Mouse (Mus musculus): ENCODE results near the gene Gm3233. TPM values are rescaled to one million over a fixed set of nuclear protein-coding genes. Genes with fewer than 3 reads are reported as not detected.
"Not testable (repeated sequence)": the region's sequence is repeated elsewhere in the genome, so short reads cannot be mapped to it uniquely, and the experiment has no call there.

The Gm3233 gene
- not detected in 2 replicates for polyA plus RNA-seq (2015; fragmentation: Nextera tagmentation; extraction: Ambion mirVana)

DNA sequence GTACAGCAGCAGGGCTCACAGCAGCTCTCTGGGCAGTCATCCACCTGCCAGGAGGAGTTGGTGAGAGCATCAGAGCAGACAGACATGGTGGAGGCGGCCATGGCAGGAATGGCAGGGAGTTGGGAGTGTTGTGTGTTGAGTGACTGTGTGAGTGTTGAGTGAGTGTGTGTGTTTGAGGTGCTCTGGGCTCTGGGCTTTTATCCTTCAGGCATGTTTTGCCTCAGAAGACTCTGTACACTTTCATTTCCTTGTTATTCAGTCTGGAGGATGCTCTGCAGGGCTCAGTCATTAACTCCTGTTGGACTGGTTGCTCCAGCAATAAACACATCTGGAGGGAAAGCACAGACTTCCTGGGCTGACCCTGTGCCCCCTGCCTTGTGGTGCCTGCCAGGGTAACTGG, at the start of gene Gm3233:
TSS of gene Gm3233 (minus strand) at position 101 of the 400 bp plus-strand sequence.
- not testable (repeated sequence) for ATAC-seq (ENCODE audit: insufficient number of reproducible peaks, insufficient read depth, low FRiP score, low TSS enrichment, low read depth); H3K9ac ChIP-seq; H3K4me1 ChIP-seq; H3K9me3 ChIP-seq; H3K4me3 ChIP-seq; H3K27ac ChIP-seq; H3K4me2 ChIP-seq; H3K27me3 ChIP-seq; H3K36me3 ChIP-seq
- WGBS, result 80% methylated on average over 1 of the region's 1 CpGs

DNA sequence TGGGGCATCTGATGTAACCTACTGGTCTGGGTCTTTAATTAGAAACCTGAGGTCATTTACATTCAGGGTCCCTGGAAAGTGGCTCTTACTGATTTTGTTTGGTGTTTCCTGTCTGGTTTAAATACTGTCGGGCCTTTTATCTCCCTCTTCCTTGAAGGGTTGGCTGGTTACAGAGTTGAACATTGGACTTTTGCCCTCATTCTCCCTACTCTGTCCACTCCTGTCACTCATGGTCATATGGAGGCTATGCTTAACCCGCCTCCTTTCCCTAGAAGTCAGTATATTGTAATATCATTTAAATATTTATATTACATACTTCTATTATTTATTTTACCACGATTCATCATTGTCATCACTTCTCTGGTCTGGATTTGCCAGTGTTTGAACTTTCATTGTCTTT, 44.6 kb upstream of the Gm3233 start:
- Histone ChIP-seq H3K4me2 (no peak overlapping the region), H3K27ac (no peak overlapping the region), H3K4me3 (no peak overlapping the region), H3K36me3 (no peaks in the 10 kb centered on the region), H3K4me1 (no peaks in the 10 kb centered on the region), H3K9ac (no peak overlapping the region), H3K9me3 (no peaks in the 10 kb centered on the region), H3K27me3 (no peaks in the 10 kb centered on the region)
- 84% methylated on average over 3 of the region's 3 CpGs for WGBS
- ATAC-seq (ENCODE audit: insufficient number of reproducible peaks, insufficient read depth, low FRiP score, low TSS enrichment, low read depth), result no peak

GRCm38 (mm10) chr10:77798921-77799508, 39.5 kb upstream of the Gm3233 start, which contains the start of gene Gm19668:
TSS of gene Gm19668 (minus strand) at chr10:77799133.
- Histone ChIP-seq H3K36me3 (no peaks in the 10 kb centered on the region), H3K27me3 (no peaks in the 10 kb centered on the region), H3K9ac (no peak within 1 kb of the TSS), H3K9me3 (no peaks in the 10 kb centered on the region), H3K4me1 (no peaks in the 10 kb centered on the region), H3K4me3 (no peak within 1 kb of the TSS), H3K27ac (no peak within 1 kb of the TSS), H3K4me2 (no peak within 1 kb of the TSS)
- 56% methylated on average over 8 of the region's 8 CpGs for WGBS
- ATAC-seq (ENCODE audit: insufficient number of reproducible peaks, insufficient read depth, low FRiP score, low TSS enrichment, low read depth), result no peak

DNA sequence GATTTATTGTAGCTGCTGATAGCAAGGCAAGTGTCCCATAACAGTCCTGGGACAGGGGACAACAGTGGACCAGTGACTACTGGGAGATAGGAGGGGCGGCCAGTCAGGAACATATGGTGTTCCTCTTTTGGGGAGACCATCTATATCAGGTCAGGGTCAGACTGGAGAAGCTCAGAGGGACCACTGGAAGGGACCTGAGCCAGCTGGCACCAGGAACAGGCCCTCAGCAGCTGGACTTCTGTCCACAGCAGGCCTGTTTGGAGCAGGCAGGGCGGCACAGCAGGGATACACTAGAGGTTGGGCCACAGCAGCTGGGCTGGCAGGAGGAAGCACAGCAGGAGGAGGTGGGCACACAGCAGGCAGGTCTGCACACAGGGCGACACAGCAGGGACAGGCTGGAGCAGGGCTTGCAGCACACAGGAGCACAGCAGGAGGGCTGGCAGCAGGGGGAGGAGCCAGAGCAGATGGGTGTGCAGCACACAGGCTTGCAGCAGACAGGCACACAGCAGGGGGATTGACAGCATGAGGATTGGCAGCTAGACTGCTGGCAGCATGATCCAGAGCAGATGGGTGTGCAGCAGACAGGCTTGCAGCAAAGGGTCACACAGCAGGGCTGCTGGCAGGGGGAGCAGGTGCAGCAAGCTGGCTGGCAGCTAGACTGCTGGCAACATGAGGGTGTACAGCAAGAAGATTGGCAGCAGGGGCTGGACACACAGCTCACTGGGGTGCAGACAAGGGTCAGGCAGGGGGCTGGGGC, 38.9 kb upstream of the Gm3233 start:
- H3K4me2 ChIP-seq; H3K27me3 ChIP-seq; H3K27ac ChIP-seq; H3K9me3 ChIP-seq; H3K36me3 ChIP-seq; H3K4me3 ChIP-seq; H3K9ac ChIP-seq; H3K4me1 ChIP-seq; ATAC-seq (ENCODE audit: insufficient number of reproducible peaks, insufficient read depth, low FRiP score, low TSS enrichment, low read depth): not testable (repeated sequence)
- 30% methylated on average over 3 of the region's 3 CpGs for WGBS

DNA sequence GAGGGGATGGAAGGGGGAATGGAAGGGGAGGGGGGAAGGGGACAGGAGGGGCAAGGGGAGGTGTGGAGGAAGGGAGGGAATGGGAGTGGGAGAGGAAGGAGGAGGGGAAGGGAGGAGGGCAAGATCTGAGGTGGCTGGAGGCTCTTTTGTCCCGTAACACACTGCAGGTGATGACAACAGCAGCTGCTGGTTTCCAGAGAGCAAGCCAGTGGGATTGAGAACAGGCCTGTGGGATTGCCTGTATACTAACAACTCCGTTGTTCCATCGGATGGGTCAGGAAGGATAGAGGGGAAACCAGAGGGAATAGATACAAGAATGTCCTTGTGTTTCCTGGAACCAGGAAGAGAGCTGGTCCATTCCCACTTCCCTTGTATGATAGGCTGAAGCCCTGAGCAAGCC, 38.2 kb upstream of the Gm3233 start:
- H3K9ac ChIP-seq, result no peak overlapping the region
- WGBS, result 13% methylated on average over 3 of the region's 3 CpGs
- no peaks in the 10 kb centered on the region for H3K9me3 ChIP-seq
- H3K36me3 ChIP-seq, result no peaks in the 10 kb centered on the region
- H3K27ac ChIP-seq, result no peak overlapping the region
- no peak for ATAC-seq (ENCODE audit: insufficient number of reproducible peaks, insufficient read depth, low FRiP score, low TSS enrichment, low read depth)
- no peaks in the 10 kb centered on the region for H3K4me1 ChIP-seq
- no peaks in the 10 kb centered on the region for H3K27me3 ChIP-seq
- H3K4me2 ChIP-seq, result no peak overlapping the region
- H3K4me3 ChIP-seq, result no peak overlapping the region

GRCm38 (mm10) chr10:77794976-77795375, 35.5 kb upstream of the Gm3233 start, which contains the start of gene Gm9639:
TSS of gene Gm9639 (minus strand) at chr10:77795076.
- ATAC-seq (ENCODE audit: insufficient number of reproducible peaks, insufficient read depth, low FRiP score, low TSS enrichment, low read depth), result no peak
- Histone ChIP-seq H3K9me3 (no peaks in the 10 kb centered on the region), H3K27me3 (no peaks in the 10 kb centered on the region), H3K36me3 (no peaks in the 10 kb centered on the region), H3K4me1 (no peaks in the 10 kb centered on the region), H3K27ac (no peak within 1 kb of the TSS), H3K4me3 (no peak within 1 kb of the TSS), H3K4me2 (no peak within 1 kb of the TSS), H3K9ac (no peak within 1 kb of the TSS)
- 45% methylated on average over 2 of the region's 2 CpGs for WGBS

GRCm38 (mm10) chr10:77788621-77789020, 29.1 kb upstream of the Gm3233 start:
- Histone ChIP-seq H3K9ac (no peak overlapping the region), H3K4me3 (no peak overlapping the region), H3K27ac (no peak overlapping the region), H3K4me2 (no peak overlapping the region), H3K27me3 (no peaks in the 10 kb centered on the region), H3K9me3 (no peaks in the 10 kb centered on the region), H3K4me1 (no peaks in the 10 kb centered on the region), H3K36me3 (no peaks in the 10 kb centered on the region)
- ATAC-seq (ENCODE audit: insufficient number of reproducible peaks, insufficient read depth, low FRiP score, low TSS enrichment, low read depth), result no peak
- WGBS, result 79% methylated on average over 2 of the region's 2 CpGs

DNA sequence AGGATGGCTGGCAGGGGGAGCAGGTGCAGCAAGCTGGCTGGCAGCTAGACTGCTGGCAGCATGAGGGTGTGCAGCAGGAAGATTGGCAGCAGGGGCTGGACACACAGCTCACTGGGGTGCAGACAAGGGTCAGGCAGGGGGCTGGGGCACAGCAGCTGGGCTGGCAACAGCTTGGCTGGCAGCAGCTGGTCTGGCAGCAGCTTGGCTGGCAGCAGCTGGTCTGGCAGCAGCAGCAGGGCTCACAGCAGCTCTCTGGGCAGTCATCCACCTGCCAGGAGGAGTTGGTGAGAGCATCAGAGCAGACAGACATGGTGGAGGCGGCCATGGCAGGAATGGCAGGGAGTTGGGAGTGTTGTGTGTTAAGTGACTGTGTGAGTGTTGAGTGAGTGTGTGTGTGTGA, 28.4 kb upstream of the Gm3233 start, which contains the start of gene Gm7137:
TSS of gene Gm7137 (minus strand) at position 325 of the 400 bp plus-strand sequence.
- H3K36me3 ChIP-seq; H3K9me3 ChIP-seq; H3K4me1 ChIP-seq; H3K27me3 ChIP-seq; H3K4me2 ChIP-seq; H3K9ac ChIP-seq; H3K4me3 ChIP-seq; ATAC-seq (ENCODE audit: insufficient number of reproducible peaks, insufficient read depth, low FRiP score, low TSS enrichment, low read depth); H3K27ac ChIP-seq: not testable (repeated sequence)
- 50% methylated on average over 1 of the region's 1 CpGs for WGBS

- not testable (repeated sequence) for H3K4me3 ChIP-seq; ATAC-seq (ENCODE audit: insufficient number of reproducible peaks, insufficient read depth, low FRiP score, low TSS enrichment, low read depth); H3K36me3 ChIP-seq; H3K9ac ChIP-seq; H3K4me2 ChIP-seq; H3K9me3 ChIP-seq; H3K4me1 ChIP-seq; H3K27me3 ChIP-seq; H3K27ac ChIP-seq
- 78% methylated on average over 3 of the region's 3 CpGs for WGBS
These were observed 23.9 kb upstream of the Gm3233 start for GRCm38 (mm10) chr10:77783396-77783795.

DNA sequence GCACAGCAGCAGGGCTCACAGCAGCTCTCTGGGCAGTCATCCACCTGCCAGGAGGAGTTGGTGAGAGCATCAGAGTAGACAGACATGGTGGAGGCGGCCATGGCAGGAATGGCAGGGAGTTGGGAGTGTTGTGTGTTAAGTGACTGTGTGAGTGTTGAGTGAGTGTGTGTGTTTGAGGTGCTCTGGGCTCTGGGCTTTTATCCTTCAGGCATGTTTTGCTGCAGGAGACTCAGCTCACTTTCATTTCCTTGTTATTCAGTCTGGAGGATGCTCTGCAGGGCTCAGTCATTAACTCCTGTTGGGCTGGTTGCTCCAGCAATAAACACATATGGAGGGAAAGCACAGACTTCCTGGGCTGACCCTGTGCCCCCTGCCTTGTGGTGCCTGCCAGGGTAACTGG, 23.0 kb upstream of the Gm3233 start, which contains the start of gene Gm3250:
TSS of gene Gm3250 (minus strand) at position 101 of the 400 bp plus-strand sequence.
- not testable (repeated sequence) for H3K27me3 ChIP-seq; H3K27ac ChIP-seq; H3K9me3 ChIP-seq; H3K4me3 ChIP-seq; H3K9ac ChIP-seq; H3K36me3 ChIP-seq; H3K4me2 ChIP-seq; ATAC-seq (ENCODE audit: insufficient number of reproducible peaks, insufficient read depth, low FRiP score, low TSS enrichment, low read depth); H3K4me1 ChIP-seq
- 60% methylated on average over 1 of the region's 1 CpGs for WGBS

GRCm38 (mm10) chr10:77776844-77777243, 17.4 kb upstream of the Gm3233 start, which contains the start of gene Gm7138:
TSS of gene Gm7138 (minus strand) at chr10:77776944.
- not testable (repeated sequence) for H3K36me3 ChIP-seq; H3K9ac ChIP-seq; H3K4me3 ChIP-seq; H3K27me3 ChIP-seq; H3K4me2 ChIP-seq; H3K4me1 ChIP-seq; H3K27ac ChIP-seq; ATAC-seq (ENCODE audit: insufficient number of reproducible peaks, insufficient read depth, low FRiP score, low TSS enrichment, low read depth); H3K9me3 ChIP-seq
- 47% methylated on average over 1 of the region's 1 CpGs for WGBS

DNA sequence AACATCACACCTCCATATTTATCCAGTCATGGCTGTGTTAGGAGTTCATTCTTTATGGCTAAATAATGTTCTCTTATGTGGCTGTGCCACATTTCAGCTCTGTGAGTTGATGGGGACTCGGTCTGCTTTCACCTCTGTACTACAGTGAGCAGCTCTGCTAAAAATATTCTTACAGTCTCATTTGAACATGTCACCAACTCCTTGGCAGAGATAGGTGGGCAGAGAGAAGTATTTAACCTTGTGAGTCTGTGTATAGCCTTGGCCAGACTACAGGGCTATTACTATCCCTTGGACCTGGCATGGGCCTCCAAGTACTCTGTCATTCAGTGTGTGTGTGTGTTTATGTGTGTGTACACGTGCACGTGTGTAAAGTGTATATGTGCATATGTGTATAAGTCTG, 12.7 kb upstream of the Gm3233 start:
- not testable (repeated sequence) for H3K4me2 ChIP-seq; H3K36me3 ChIP-seq; ATAC-seq (ENCODE audit: insufficient number of reproducible peaks, insufficient read depth, low FRiP score, low TSS enrichment, low read depth); H3K9ac ChIP-seq; H3K9me3 ChIP-seq; H3K4me3 ChIP-seq; H3K27ac ChIP-seq; H3K27me3 ChIP-seq; H3K4me1 ChIP-seq
- 87% methylated on average over 3 of the region's 3 CpGs for WGBS
